Mouse (Mus musculus) lung, embryonic 15.5 days (tissue): ENCODE results near the gene Pam. TPM values are rescaled to one million over a fixed set of nuclear protein-coding genes. Genes with fewer than 3 reads are reported as not detected.

Experiments used
- ATAC-seq: fragments of 200-750 bp; cut with Nextera tagmentation; 2 replicates; pipeline ENCODE4 v1.8.0; 2017; ENCODE audit warnings: moderate number of reproducible peaks, borderline replicate concordance; ENCODE audit not compliant: low FRiP score, low TSS enrichment; ENCODE audit errors: extremely low read depth
- H3K27ac ChIP-seq: fragments of 300-500 bp; sonication (generic); 2 replicates; pipeline ENCODE4 v1.5.1; 2015; ENCODE audit warnings: moderate library complexity, mild to moderate bottlenecking, inconsistent platforms
- H3K27me3 ChIP-seq: fragments of 300-500 bp; sonication (generic); 2 replicates; pipeline ENCODE4 v1.6.1; 2015; ENCODE audit warnings: inconsistent platforms
- H3K36me3 ChIP-seq: fragments of 300-500 bp; sonication (generic); 2 replicates; pipeline ENCODE4 v1.6.1; 2015; ENCODE audit warnings: inconsistent platforms
- H3K4me1 ChIP-seq: fragments of 300-500 bp; sonication (generic); 2 replicates; pipeline ENCODE4 v1.6.1; 2015; ENCODE audit warnings: inconsistent platforms
- H3K4me2 ChIP-seq: fragments of 300-500 bp; sonication (generic); 2 replicates; pipeline ENCODE4 v1.6.1; 2015; ENCODE audit warnings: inconsistent platforms, mild to moderate bottlenecking, moderate library complexity
- H3K4me3 ChIP-seq: fragments of 300-500 bp; sonication (generic); 2 replicates; pipeline ENCODE4 v1.5.1; 2015; ENCODE audit warnings: mild to moderate bottlenecking, inconsistent platforms
- H3K9ac ChIP-seq: fragments of 300-500 bp; sonication (generic); 2 replicates; pipeline ENCODE4 v1.6.1; 2015; ENCODE audit warnings: inconsistent platforms
- H3K9me3 ChIP-seq: fragments of 300-500 bp; sonication (generic); 2 replicates; pipeline ENCODE4 v1.6.1; 2016; ENCODE audit warnings: inconsistent platforms
- WGBS: fragments of 180-500 bp; shearing (Covaris S2); methylation state at CpG from one replicate; pipeline ENCODE4 v1.1.7; 2015; 5-methylcytosine and 5-hydroxymethylcytosine counted together
- polyA plus RNA-seq: library from polyadenylated mRNA; unstranded; fragments of >200 nt; fragmentation: Nextera tagmentation; extraction: Ambion mirVana; gene quantifications from 2 replicates; pipeline ENCODE4 v1.2.1, GENCODE M21; 2015

Pam gene
- polyA plus RNA-seq, 1 experiment from 2014 or later = 52.7 TPM

DNA sequence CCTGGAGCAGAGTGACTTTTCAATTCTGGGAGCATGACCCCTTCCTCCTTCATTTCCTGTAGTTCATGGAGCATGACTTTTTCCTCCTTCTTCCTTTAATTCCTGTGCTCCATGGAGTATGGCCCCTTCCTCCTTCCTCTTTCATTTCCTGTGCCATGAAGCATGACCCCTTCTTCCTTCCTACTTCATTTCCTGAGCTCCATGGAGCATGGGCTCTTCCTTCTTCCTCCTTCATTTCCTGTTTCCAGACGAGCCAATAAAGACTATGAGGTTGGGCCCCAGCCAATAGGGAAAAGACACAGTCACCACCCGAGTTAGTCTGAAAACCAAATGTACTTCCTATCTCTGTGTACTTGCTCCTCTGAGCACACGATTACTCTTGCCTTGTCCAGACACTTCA, 103.5 kb downstream of the Pam start:
- no peak for ATAC-seq
- Histone ChIP-seq H3K27me3 (no peaks in the 10 kb centered on the region), H3K36me3 (no peaks in the 10 kb centered on the region), H3K27ac (no peak overlapping the region), H3K4me3 (no peak overlapping the region), H3K4me2 (no peak overlapping the region), H3K9me3 (no peaks in the 10 kb centered on the region), H3K9ac (no peak overlapping the region), H3K4me1 (0 out of 2 replicates have a peak, but pooled peaks cover 2% of the 10 kb centered on the region)
- 57% methylated on average over 3 of the region's 3 CpGs for WGBS

DNA sequence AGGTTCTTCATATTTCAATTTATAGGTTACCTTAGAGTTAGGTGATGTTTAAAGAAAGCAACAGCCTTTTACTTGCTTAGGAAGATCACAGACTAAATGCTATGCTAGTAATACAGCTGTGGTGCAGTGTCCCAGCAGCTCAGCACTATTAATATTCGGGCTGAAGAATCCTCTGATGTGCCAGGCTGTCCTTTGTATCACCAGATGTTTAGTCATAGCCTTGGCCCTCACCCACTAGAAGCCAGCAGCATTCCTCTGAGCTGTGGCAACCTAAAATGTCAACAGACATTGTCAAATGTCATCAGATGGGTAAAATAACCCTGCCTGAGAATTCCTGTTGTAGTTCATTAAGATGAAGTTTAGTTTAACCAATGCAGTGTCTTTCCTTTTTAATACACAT, 112.3 kb downstream of the Pam start:
- no peak overlapping the region for H3K27ac ChIP-seq
- no peaks in the 10 kb centered on the region for H3K9me3 ChIP-seq
- no peak overlapping the region for H3K9ac ChIP-seq
- H3K4me2 ChIP-seq = no peak overlapping the region
- H3K4me3 ChIP-seq = no peak overlapping the region
- H3K36me3 ChIP-seq = no peaks in the 10 kb centered on the region
- WGBS = 52% methylated on average over 1 of the region's 1 CpGs
- no peaks in the 10 kb centered on the region for H3K4me1 ChIP-seq
- no peak for ATAC-seq
- H3K27me3 ChIP-seq = no peaks in the 10 kb centered on the region

DNA sequence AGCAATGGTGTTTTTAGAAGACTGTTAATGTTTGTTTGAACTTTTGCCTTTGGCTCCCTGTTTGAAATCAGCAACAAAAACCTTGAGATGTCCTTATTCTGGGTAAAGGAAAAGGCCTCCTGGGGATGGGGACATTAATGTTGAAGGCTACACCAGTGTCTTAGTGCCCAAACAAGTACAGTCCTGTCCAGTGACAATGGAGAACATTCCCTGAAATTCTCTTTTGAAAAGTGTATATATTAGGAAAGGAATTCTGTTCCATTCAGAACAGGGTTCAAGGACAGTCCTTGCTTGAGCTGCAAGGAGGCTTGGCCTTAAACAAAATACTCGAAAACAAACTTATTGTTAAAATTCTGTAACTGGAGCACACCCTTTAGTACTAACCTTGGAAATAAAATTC, 116.0 kb downstream of the Pam start:
- ATAC-seq = no peak
- peaks cover 9% of the 10 kb centered on the region; the same call in 1 of the 2 replicates for H3K4me1 ChIP-seq
- no peaks in the 10 kb centered on the region for H3K27me3 ChIP-seq
- no peaks in the 10 kb centered on the region for H3K36me3 ChIP-seq
- no peak overlapping the region for H3K4me2 ChIP-seq
- 90% methylated on average over 1 of the region's 1 CpGs for WGBS
- H3K27ac ChIP-seq = no peak overlapping the region
- H3K9ac ChIP-seq = no peak overlapping the region
- no peaks in the 10 kb centered on the region for H3K9me3 ChIP-seq
- H3K4me3 ChIP-seq = no peak overlapping the region

DNA sequence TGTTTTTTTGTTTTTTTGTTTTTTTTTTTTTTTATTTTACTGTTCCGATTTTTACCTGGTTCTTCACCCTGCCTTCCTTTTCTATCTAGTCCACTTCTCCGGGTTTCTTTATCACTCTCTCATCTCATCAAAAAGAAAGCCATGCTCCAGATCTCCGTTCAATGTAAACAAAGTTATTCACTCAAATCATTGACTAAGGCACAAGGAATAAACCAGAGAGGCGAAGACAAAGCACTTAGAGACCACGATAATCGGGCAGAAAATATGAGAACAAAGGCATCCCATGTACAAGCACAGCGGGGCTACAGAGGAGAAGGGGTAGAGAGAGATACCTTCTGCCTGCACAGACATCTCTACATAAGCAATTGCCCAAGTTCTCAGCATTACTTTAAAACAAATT, 117.9 kb downstream of the Pam start:
- no peak for ATAC-seq
- Histone ChIP-seq H3K27me3 (no peaks in the 10 kb centered on the region), H3K27ac (no peak overlapping the region), H3K36me3 (no peaks in the 10 kb centered on the region), H3K9ac (peak overlapping the region; percentile 75; the same call in 1 of the 2 replicates), H3K4me2 (peak overlapping the region; percentile 86), H3K9me3 (no peaks in the 10 kb centered on the region), H3K4me1 (peaks cover 9% of the 10 kb centered on the region; the same call in 1 of the 2 replicates), H3K4me3 (peak overlapping the region; percentile 72)
- whole genome bisulfite sequencing = 9% methylated on average over 7 of the region's 7 CpGs

DNA sequence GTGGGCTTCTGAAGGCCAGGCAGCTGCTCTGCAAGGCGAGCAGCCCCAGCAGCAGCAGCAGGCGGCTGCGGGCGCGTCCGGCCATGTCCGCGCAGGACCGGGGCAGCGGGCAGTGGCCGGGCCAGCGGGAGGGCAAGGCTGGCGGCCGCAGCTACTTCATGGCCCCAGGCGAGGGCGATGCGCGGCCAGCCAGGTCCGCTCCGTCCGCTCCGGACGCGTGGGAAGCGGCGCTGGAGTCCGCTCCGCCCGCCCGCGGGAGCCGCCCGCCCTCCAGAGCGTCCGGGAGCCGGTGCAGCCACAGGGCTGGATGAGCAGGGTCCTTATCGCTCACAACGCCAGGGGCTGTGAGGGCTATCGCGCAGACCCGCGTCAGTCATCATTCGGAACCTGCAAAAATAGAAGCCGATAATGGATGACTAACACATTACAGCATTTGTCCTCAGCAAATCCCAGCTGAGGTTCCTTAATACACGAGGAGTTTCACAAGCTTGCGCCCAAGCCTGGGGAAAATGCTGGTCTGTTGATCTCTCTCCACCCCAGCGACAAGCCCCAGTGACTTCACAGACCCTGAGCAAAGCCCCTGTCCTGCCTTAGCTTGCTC, 118.5 kb downstream of the Pam start:
- Histone ChIP-seq H3K4me2 (peak overlapping the region; percentile 86), H3K27ac (peak overlapping the region; percentile 87), H3K27me3 (no peaks in the 10 kb centered on the region), H3K9me3 (no peaks in the 10 kb centered on the region), H3K36me3 (no peaks in the 10 kb centered on the region), H3K4me1 (peaks cover 9% of the 10 kb centered on the region; the same call in 1 of the 2 replicates), H3K4me3 (peak overlapping the region; percentile 72), H3K9ac (peak overlapping the region; percentile 75)
- under 1% methylated on average over 47 of the region's 47 CpGs for WGBS
- ATAC-seq = peak; percentile 94

DNA sequence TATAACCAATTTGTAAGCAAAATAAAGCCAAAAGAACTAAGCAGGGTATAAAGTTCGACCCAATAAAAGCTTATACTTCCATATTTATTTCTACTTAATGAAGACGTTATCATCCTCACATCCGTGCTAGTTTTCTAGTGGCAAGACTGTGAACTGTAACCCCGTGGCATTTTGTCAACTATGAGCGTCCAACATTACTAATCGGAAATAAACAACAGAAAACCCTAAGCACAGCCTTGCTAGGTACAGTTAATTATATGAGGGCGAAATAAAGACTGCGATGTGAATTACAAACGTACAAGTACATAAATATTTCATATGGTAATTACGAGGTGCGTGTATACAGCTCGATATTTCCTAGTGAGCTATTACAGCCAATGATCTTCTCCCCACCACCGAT, 119.4 kb downstream of the Pam start:
- WGBS = 43% methylated on average over 13 of the region's 13 CpGs
- no peak for ATAC-seq
- Histone ChIP-seq H3K36me3 (no peaks in the 10 kb centered on the region), H3K4me1 (peaks cover 9% of the 10 kb centered on the region; the same call in 1 of the 2 replicates), H3K27ac (no peak overlapping the region), H3K27me3 (no peaks in the 10 kb centered on the region), H3K4me3 (peak overlapping the region; percentile 72), H3K9ac (no peak overlapping the region), H3K4me2 (peak overlapping the region; percentile 86), H3K9me3 (no peaks in the 10 kb centered on the region)

DNA sequence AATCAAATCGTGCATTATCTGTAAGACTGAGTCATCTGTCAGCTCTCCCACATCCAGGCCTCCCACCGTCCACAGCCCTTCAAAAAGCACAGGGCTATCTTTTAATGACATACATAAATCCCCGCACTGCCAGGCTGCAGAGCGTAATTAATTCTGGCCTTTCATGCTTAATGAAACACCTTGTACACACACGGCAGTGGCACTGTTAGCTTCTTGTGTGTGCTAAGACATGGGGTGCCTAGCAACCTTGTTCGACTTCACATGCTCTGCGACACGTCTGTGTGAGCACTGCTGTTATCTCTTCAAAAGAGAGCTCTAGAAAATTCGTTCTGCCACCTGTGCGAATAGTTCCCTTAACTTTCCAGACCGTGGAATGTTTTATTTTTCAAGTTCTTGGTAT, 120.5 kb downstream of the Pam start:
- WGBS = 61% methylated on average over 11 of the region's 11 CpGs
- peaks cover 9% of the 10 kb centered on the region; the same call in 1 of the 2 replicates for H3K4me1 ChIP-seq
- H3K27ac ChIP-seq = no peak overlapping the region
- no peak overlapping the region for H3K4me3 ChIP-seq
- H3K36me3 ChIP-seq = no peaks in the 10 kb centered on the region
- no peak overlapping the region for H3K4me2 ChIP-seq
- H3K27me3 ChIP-seq = no peaks in the 10 kb centered on the region
- ATAC-seq = no peak
- H3K9ac ChIP-seq = no peak overlapping the region
- no peaks in the 10 kb centered on the region for H3K9me3 ChIP-seq

DNA sequence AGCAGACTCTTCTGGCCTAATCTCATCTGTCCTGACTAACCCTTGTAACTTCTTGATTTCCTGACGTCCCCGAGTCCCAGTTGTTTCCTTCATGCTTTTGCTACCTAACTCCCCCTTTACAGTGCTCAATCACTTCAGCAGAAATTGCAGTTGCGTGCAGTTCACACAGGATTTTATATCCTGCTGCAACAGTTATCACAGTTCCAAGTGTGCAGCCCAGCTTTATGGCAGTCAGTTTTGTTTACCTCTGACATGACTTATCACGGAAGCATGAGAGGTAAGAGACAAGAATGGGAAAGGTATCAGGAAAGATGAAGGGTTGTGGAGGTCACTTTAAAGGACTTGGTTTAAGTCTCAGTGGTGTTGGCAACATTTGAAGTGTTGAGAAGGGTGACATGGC, 125.7 kb downstream of the Pam start:
- Histone ChIP-seq H3K4me3 (no peak overlapping the region), H3K9me3 (no peaks in the 10 kb centered on the region), H3K27me3 (no peaks in the 10 kb centered on the region), H3K27ac (no peak overlapping the region), H3K4me2 (no peak overlapping the region), H3K9ac (no peak overlapping the region), H3K36me3 (no peaks in the 10 kb centered on the region), H3K4me1 (no peaks in the 10 kb centered on the region)
- no peak for ATAC-seq
- 52% methylated on average over 4 of the region's 4 CpGs for WGBS

DNA sequence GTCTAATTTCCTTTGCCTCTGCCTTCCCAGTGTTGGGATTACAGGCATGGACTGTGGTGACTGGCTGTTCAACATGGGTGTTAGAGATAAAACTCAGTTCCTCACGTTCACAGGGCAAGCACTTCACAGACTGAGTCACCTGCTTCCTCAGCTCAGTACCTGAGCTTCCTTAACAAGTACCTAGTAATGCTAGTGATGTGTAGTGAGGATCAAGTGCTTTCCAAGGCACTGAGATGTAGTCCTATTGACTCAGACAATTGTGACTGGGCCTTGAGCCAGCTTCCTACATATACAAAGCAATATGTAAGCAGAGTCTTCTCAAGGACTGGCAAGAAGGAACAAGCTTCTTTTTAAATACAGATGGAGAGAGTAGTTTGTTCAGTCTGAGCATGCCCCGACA, 131.7 kb downstream of the Pam start:
- H3K27ac ChIP-seq = peak overlapping the region; percentile 33; the same call in 1 of the 2 replicates
- no peak overlapping the region for H3K4me2 ChIP-seq
- no peak overlapping the region for H3K4me3 ChIP-seq
- H3K9ac ChIP-seq = no peak overlapping the region
- no peaks in the 10 kb centered on the region for H3K9me3 ChIP-seq
- WGBS = 36% methylated on average over 2 of the region's 2 CpGs
- peak; percentile 46 for ATAC-seq
- H3K36me3 ChIP-seq = no peaks in the 10 kb centered on the region
- H3K4me1 ChIP-seq = peaks cover 4% of the 10 kb centered on the region; the same call in 1 of the 2 replicates
- no peaks in the 10 kb centered on the region for H3K27me3 ChIP-seq

DNA sequence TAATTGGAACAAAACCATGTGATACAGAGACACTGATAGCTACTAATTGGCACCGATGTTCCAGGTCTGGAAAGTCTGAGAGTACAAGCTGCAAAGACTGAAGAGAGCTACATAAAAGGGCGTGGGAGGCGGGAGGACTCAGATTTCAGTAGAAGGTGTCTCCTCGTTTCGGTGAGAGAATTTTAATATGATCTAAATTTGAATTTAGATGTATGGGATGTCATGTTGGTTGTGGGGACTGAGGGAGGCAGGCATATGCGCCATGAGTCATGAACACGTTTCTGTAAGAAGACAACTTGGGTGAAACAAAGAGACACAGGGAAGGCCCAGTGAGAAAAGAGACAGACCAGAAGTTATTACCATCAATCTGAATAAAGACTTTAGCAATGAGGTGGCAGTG, 133.3 kb downstream of the Pam start:
- no peaks in the 10 kb centered on the region for H3K27me3 ChIP-seq
- H3K4me1 ChIP-seq = peaks cover 4% of the 10 kb centered on the region; the same call in 1 of the 2 replicates
- no peak overlapping the region for H3K9ac ChIP-seq
- no peak overlapping the region for H3K27ac ChIP-seq
- WGBS = 87% methylated on average over 7 of the region's 7 CpGs
- H3K36me3 ChIP-seq = no peaks in the 10 kb centered on the region
- H3K9me3 ChIP-seq = no peaks in the 10 kb centered on the region
- H3K4me2 ChIP-seq = no peak overlapping the region
- no peak for ATAC-seq
- no peak overlapping the region for H3K4me3 ChIP-seq

DNA sequence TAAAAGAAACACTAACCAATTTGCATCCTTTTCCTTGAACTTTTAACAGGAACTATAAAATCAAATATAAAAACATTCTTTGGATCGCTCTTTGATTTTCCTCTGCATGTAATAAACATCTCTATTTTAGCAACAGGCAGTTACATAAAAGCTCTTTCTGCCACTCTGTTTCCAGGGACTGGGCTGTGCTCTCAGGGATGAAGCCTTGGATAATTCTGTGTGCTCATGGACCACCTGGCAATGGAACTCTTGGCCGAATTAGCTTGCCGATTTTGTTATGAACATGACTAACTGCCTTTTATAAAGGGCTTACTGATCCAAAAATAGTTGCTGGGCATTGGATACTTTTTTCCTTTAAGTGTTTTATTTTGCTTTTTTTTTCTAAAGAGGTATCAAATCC, 134.8 kb downstream of the Pam start:
- H3K9ac ChIP-seq = no peak overlapping the region
- no peak overlapping the region for H3K4me3 ChIP-seq
- H3K4me1 ChIP-seq = peaks cover 4% of the 10 kb centered on the region; the same call in 1 of the 2 replicates
- H3K27ac ChIP-seq = no peak overlapping the region
- no peak for ATAC-seq
- no peaks in the 10 kb centered on the region for H3K36me3 ChIP-seq
- H3K27me3 ChIP-seq = no peaks in the 10 kb centered on the region
- no peak overlapping the region for H3K4me2 ChIP-seq
- no peaks in the 10 kb centered on the region for H3K9me3 ChIP-seq
- WGBS = 87% methylated on average over 3 of the region's 3 CpGs

DNA sequence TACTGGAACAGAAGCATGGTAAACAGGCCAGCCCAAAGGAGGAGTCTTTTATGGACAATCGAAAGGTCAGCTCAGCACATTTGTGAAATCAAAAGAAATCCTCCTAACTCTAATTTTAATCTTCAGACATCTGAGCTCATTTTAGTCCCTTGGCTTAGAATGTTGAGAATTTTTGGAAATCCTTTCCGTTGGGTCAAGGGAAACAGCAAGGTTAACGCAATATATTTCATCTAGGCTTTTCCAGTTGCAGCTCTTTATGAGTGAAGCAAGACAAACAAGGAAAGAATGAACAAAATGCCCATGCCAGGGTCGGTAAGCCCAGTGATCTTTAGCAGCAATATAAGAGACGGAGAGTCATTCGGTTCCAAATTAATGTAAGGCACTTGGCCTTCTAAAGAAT, 135.3 kb downstream of the Pam start:
- Histone ChIP-seq H3K4me2 (no peak overlapping the region), H3K4me1 (peaks cover 4% of the 10 kb centered on the region; the same call in 1 of the 2 replicates), H3K4me3 (no peak overlapping the region), H3K27me3 (no peaks in the 10 kb centered on the region), H3K36me3 (no peaks in the 10 kb centered on the region), H3K9ac (no peak overlapping the region), H3K27ac (no peak overlapping the region), H3K9me3 (no peaks in the 10 kb centered on the region)
- ATAC-seq = no peak
- 84% methylated on average over 6 of the region's 6 CpGs for WGBS
